Mouse (Mus musculus) right cerebral cortex, adult 18-20 months (tissue): ENCODE results near the gene Rsph9.
A peak's percentile ranks its signal among the peaks of the same experiment; 100 is the strongest.

Experiments used
- DNase-seq: peaks from one replicate; pipeline ENCODE4 v3.0.0; 2022; ENCODE audit warnings: mixed read lengths

Gene Rsph9

DNA sequence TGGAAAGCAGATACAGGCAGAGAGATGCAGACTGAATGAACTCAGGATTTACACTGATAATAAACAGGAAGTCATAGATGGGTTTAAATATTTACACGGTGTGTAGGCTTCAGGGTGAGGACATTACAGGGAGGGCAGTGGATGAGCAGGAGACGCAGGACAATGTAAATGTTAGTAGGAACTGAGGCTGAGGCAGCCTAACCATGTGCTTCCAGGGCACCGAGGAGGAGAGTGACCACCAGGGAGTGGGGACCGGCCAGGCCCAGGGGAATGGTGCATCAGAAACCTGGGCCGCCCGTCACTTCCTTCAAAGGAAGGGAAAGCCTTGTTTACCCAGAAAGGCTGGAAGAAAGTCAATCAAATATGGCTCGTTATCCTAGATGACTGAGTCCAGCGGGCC is 45.5 kb downstream of the Rsph9 start:
- no peak for DNase-seq

DNA sequence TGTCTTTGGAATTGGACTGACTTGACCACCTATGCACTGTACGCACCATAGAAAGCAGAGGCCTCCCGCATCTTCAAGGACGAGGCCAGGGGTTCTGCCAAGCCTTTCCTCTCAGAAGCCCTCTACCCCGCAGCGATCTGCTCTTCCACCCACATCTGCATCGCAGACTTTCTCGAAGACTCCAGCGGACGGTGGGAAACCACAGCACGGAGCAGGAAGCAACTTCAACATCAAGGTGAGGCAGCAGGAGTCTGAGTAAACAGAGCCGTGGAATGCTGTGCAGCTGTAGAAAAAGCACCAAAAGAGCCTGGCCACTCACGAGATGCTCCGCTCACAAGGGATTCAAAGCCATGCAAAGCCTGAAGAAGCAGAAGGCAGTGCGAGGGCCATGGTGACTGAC is 52.1 kb downstream of the Rsph9 start:
- no peak for DNase-seq

DNA sequence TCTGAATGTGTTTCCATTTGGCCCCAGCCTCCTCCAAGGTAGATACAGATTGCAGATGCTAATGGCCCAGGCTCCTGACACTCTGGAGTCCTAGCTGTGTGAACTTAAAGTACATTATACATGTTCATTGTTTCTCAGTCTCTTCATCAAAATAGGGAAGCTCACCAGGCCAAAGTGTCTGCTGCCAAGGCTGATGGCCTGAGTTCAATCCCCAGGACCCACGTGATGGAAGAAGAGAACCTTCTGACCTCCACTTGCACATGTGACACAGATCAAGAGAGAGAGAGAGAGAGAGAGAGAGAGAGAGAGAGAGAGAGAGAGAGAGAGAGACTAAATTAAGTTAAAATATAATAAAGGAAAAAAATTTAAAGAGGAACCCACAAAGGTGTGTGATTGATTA is 52.7 kb downstream of the Rsph9 start:
- no peak for DNase-seq

DNA sequence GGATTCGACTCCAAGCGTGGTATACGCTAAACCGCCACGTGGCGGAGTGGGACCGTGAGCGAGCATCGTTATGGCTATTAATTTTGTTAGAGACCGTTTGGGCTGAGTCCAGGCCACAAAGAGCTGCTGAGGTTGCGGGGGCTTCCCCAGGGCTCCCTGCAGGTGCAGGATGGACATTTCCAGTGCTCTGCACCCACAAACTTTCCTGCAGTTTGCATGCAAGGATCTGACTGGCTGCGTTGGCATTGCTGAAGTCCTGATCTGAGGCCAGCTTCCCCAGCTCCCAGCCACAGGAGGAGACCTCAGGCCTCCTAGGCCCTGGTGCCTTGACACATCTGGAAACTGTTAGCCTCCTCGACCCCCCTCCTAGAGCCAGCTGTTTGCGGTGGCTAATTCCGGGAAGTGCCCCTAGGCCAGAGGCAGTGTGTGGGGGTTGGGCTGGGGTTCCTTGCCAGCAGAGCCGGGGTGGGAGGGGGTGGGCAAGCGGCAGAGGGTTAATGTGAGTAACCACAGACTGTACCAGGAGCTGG is 57.6 kb downstream of the Rsph9 start:
- no peak for DNase-seq

DNA sequence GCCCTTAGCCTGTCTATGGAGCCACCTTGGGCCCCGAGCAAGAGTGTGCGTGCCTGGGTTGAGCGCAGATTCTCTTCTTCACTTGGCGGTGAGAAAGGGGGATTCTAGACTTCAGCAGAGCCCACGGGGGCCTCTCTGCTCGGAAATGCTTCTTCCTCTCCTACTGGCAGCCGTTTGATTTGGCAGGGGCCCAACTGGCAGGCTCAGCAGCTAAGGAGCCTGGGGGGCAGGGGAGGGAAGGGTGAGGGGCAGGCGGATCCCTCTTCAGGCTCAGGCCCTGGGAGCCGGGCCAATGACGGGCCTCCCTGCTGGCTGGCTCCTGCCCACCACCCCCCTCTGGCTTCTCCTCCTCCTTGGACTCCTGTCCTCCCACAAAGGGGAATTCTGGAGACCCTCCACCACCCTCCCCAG is 59.9 kb downstream of the Rsph9 start:
- peak; percentile 53 for DNase-seq

DNA sequence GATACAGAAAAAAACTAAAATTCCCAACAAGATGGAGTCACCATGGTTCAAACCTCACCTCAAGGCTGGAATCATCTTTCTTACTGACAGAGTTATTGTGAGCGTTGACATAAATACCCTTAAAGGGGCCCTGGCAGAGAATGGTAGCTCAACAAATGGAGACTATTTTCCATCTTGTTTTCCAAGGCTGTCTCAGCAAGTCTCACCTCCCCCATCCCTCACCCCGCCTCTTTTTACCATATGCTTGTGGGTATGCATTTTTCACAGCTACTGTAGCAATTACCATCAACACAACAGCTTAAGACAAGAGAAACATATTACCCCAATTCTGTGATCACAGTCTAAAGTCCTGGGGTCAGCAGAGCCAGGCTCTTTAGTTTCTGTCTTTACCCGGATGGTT is 60.6 kb downstream of the Rsph9 start:
- DNase-seq: no peak

DNA sequence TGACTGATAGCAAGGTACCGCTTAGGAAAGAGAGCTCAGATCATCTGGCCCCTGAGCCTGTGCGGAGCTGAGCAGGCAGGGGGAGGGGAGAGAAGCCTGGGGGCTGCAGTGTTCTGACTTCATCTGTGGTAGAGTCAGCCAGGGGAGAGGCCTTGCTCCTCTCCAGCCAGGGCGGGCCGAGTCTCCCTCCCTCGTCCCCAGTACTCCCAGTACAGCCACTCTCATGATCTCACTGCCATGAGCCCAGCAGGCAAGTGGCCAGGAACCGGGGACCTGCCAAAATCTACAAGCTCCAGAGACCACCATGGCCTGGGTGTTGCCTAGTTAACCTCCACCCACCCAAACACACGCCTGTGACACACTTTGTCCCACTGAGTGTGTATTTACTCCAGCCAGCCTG is 62.4 kb downstream of the Rsph9 start:
- DNase-seq: no peak

DNA sequence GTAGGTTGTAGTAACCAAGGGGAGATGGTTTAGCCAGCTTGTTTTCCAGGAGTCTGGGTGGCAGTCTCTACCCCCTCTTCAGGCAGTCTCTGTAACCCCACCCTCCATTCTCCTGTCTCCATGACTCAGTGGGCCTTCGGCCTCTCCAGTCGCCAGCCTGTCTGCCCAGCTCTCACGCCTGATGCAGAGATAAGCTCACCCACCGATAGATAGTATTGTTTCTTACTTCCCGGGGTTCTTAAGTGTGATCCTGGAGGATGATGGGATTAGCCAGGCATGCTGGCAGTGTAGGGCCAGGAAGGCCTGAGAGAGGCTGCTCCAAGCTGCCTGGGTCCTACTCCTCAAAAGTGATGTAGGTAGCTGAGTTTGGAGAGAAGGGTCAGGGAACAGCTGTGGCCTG is 63.0 kb downstream of the Rsph9 start:
- DNase-seq: no peak

DNA sequence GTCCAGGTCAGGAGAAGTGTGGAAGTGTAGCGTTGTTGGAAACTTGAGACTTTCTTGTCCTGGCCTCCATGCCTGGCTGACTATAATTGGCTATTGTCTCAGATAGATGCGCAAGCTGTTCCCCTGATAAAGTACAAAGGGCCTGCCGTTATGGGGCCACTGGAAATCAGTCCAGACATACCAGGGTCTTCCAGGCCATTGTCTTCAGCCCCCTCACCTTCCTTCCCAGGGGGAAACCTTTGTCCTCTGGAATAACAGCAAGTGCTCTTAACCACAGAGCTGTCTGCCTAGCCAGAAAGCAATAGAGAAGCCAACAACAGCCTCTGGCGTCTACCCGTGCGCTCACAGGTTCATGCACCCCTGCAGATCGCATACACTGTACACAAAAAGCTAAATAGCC is 63.6 kb downstream of the Rsph9 start:
- no peak for DNase-seq

DNA sequence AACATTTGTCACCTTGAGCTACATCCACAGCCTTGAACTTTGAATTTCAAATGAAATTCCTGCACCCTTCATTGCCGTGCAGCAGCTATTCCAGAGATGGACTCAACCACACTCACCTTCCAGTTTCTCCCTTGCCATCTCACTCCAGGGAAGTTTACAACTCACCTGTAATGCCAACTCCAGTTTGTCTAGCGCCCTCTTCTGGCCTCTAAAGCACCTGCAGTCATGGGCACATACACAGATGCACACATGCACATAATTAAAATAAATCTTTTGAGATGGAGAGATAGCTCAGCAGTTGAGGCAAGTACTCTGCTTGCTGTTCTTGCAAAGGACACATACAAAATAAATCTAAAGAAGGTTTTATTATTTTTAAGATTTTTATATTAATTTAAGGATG is 65.0 kb downstream of the Rsph9 start:
- no peak for DNase-seq

DNA sequence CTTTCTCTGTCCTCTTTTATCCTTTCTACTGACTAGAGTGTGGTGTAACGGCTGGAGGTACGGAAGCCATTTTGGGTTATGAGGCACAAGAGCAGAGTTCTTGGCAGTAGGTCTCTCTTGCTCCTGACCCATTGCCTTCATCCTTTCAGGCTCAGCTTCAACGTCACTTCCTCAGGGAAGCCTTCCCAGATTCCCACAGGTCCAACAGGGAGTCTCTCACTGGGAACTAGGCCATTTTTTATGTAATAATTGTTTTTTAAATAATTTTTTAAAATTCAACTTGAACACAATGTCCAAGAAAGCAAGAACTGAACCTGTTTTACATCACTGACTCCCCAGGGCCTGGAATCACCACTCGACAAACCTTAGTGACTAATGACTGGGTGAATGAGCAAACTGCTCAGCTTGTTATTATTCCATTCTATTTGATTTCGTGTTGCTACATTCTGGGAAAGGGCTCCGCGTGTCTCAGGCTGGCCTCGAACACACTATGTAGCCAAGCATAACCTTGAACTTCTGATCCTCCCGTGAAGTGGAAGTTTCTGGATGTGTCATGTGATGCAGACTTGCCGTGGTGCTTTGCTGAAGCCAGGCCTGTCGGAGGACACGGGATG is 66.0 kb downstream of the Rsph9 start:
- DNase-seq: no peak

DNA sequence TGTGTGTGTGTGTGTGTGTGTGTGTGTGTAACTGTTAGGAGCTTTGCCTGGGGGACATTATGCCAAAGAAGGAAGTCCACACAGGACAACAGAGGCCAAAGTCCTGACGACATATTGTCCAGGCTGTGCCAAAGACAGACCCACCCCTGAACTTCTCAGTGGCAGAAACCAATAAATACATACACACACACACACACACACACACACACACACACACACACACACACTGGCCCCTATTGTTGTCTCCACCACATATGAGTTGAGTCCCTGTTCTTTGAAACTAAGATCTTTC is 67.8 kb downstream of the Rsph9 start:
- no peak for DNase-seq

DNA sequence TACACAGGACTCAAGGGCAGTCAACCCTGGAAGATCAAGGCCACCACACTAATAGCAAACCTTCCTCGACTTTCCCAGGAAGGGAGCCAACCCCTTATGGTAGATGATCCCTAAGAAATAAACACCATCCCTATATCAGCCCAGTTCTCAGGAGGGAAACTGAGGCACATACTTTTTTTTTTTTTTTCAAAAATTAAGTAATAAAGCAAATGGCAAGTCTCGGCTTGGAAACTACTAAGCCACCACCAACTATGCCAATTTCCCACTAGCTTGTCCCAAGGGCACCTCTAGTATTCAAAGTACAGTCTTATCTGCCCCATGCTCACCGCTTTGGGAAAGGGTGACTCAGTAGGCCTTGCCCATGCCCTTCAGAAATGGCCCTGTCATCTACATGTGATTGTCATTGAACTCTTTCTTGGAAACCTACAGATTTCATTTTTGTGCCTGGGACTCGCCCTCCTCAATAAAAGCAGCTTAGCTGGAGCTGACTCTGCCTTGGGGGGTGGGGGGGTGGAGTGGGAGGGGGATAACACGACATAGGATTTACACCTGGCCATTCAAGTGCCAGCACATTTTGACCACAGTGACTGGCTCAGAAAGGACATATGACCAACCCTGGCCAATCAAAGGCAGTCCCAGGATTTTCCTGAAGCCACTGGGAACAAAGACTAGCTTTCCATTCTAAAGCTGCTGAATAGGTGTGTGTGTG is 68.3 kb downstream of the Rsph9 start:
- DNase-seq: no peak

DNA sequence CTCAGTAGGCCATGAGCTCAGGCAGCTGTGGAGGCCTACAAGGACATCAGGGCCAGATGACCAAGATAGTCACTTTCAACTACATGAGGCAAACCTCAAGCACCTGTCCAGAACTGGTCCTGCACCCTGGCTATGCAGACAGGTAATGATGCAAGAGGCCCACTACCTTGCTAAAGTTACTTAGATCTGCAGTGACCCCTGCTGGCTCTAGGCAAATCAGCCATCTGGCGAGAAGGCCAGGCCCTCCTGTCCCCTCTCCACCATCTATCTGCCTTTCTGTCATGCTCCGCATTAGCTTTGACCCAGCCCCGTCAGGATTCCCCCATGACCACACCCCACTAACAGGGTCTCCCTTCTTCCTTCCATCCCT is 68.9 kb downstream of the Rsph9 start:
- DNase-seq: no peak

DNA sequence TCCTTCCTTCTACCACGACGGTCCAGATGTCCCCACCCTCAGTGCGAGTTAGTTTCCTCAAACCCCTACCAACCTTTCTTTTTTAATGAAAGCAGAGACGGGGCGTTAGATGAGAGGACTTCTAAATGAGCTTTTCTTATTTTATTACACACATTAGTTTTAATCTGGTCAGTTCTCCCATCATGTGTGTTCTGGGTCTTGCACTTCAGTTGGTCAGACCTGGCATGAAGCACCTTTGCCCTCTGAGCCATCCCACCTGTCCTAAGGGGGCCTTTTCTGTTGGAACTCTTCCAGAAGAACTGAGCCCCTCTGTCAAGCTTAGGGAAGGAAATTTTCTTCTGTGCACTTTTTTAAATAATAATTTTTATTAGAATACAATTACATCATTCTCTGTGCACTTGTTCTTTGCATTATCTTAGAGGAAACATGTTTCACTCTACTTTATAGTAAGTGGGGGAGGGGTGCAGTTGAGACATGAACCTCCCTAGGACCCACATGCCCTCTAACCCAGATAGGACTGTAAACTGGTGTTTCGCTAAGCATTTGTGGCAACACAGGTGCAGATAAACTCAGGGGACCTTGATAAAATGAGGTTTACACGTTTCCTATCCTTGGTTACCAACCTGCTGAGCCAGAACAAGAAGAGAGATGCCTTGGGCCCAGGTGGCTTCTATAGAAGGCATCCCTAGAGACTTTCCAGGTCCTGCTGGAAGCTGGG is 69.5 kb downstream of the Rsph9 start:
- DNase-seq: no peak

DNA sequence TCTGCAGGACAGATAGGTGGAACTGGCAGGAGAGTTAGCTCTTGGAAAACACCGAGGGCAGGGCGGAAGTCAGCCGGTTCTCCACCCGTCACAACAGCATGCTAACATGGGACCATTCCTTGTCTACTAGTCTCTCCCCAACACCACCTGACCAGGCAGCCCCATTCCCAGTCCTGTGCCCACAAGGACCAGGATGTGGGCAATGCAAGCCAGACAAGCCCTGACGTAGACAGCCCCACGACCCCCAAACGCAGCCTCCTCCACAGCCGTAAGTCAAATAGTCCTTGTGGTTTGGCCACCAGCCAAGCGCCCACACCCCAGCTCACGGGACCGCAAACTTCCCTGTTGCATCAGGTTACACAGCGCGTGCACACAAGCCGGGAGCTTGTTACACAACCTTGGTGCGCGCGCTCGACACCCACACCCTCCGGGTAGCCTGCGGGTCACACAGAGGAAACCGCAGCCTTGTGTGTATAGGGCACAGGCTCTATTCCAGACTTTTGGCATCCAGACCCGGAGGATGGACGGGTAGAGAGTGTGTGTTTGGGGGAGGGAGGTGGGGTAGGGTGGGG is 70.2 kb downstream of the Rsph9 start:
- peak; percentile 33 for DNase-seq
